Mouse (Mus musculus) hindbrain, embryonic 16.5 days (tissue): ENCODE measurements around the gene 1700018G05Rik. TPM values are rescaled to one million over a fixed set of nuclear protein-coding genes. Genes with fewer than 3 reads are reported as not detected.

Experiments
- ATAC-seq: fragments of 200-750 bp; cut with Nextera tagmentation; 2 replicates; pipeline ENCODE4 v1.8.0; 2017; ENCODE audit warnings: moderate TSS enrichment, moderate library complexity
- H3K27ac ChIP-seq: fragments of 300-500 bp; sonication (generic); 2 replicates; pipeline ENCODE4 v1.5.1; 2014; ENCODE audit warnings: low read depth, mild to moderate bottlenecking, control low read depth, low read length, moderate library complexity
- H3K27me3 ChIP-seq: fragments of 300-500 bp; sonication (generic); replicated peaks from 2 replicates; pipeline ENCODE4 v1.6.1; 2014; ENCODE audit warnings: low read length; ENCODE audit not compliant: control insufficient read depth, insufficient read depth
- H3K36me3 ChIP-seq: fragments of 300-500 bp; sonication (generic); 2 replicates; pipeline ENCODE4 v1.6.1; 2014; ENCODE audit warnings: mild to moderate bottlenecking, low read length, moderate library complexity, mixed read lengths; ENCODE audit not compliant: control insufficient read depth, insufficient read depth
- H3K4me1 ChIP-seq: fragments of 300-500 bp; sonication (generic); 2 replicates; pipeline ENCODE4 v1.6.1; 2014; ENCODE audit warnings: low read depth, low read length; ENCODE audit not compliant: control insufficient read depth, insufficient read depth
- H3K4me2 ChIP-seq: fragments of 300-500 bp; sonication (generic); 2 replicates; pipeline ENCODE4 v1.6.1; 2014; ENCODE audit warnings: mild to moderate bottlenecking, low read length, control low read depth, moderate library complexity
- H3K4me3 ChIP-seq: fragments of 300-500 bp; sonication (generic); 2 replicates; pipeline ENCODE4 v1.5.1; 2014; ENCODE audit warnings: mild to moderate bottlenecking, low read length, control low read depth, moderate library complexity
- H3K9ac ChIP-seq: fragments of 300-500 bp; sonication (generic); 2 replicates; pipeline ENCODE4 v1.6.1; 2014; ENCODE audit warnings: low read depth, mild to moderate bottlenecking, control low read depth, low read length, moderate library complexity
- H3K9me3 ChIP-seq: fragments of 300-500 bp; sonication (generic); 2 replicates; pipeline ENCODE4 v1.6.1; 2014; ENCODE audit warnings: mild to moderate bottlenecking, low read length, moderate library complexity; ENCODE audit not compliant: control insufficient read depth
- WGBS: fragments of 180-500 bp; shearing (Covaris S2); extraction: QIAGEN DNeasy Blood & Tissue Kit; methylation state at CpG from one replicate; pipeline ENCODE4 v1.1.7; 2014; 5-methylcytosine and 5-hydroxymethylcytosine counted together
- polyA plus RNA-seq: library from polyadenylated mRNA; unstranded; fragments of >200 nt; fragmentation: Nextera tagmentation; extraction: Ambion mirVana; gene quantifications from 2 replicates; pipeline ENCODE4 v1.2.1, GENCODE M21; 2015

1700018G05Rik gene
- polyA plus RNA-seq, 1 experiment from 2014 or later: not detected

DNA sequence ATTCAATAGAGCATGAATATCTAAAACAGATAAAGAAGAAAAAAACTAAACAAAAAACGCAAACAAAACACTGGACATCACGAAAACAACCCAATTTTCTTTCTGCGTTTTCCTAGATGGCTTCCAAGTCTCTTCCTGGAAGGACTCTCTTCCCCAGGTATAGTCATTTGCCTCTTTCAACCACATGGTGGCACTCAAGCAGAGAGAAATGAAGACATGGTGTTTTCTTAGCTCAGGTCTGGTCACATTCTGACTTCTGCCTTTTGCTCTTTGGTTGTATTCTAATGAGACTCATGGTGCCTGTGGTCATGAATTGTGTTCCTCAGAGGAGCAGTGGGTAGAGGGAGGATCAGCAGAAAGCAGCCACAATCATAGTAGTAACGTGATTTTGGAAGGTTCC lies 30.7 kb downstream of the 1700018G05Rik start:
- Histone ChIP-seq H3K27me3 (peaks cover 2% of the 10 kb centered on the region; the same call in 1 of the 2 replicates), H3K4me3 (no peak overlapping the region), H3K4me2 (no peak overlapping the region), H3K9me3 (no peaks in the 10 kb centered on the region), H3K36me3 (no peaks in the 10 kb centered on the region), H3K9ac (no peak overlapping the region), H3K4me1 (no peaks in the 10 kb centered on the region), H3K27ac (no peak overlapping the region)
- no peak; the same call in 1 of the 2 replicates for ATAC-seq
- 28% methylated on average over 4 of the region's 4 CpGs for WGBS

GRCm38 (mm10) chrX:102960581-102960980 lies 32.4 kb downstream of the 1700018G05Rik start:
- Histone ChIP-seq H3K4me3 (no peak overlapping the region), H3K27me3 (peaks cover 2% of the 10 kb centered on the region; the same call in 1 of the 2 replicates), H3K9ac (no peak overlapping the region), H3K27ac (no peak overlapping the region), H3K9me3 (no peaks in the 10 kb centered on the region), H3K4me2 (no peak overlapping the region), H3K4me1 (no peaks in the 10 kb centered on the region), H3K36me3 (no peaks in the 10 kb centered on the region)
- 57% methylated on average over 2 of the region's 2 CpGs for WGBS
- no peak for ATAC-seq

Other genes starting within 250 kb of the 1700018G05Rik start
- not detected in 2 replicates for gene Gm3880, start 241.4 kb upstream of the 1700018G05Rik start, polyA plus RNA-seq
- gene Gm9112, start 220.7 kb upstream of the 1700018G05Rik start, polyA plus RNA-seq: not detected in 2 replicates
- gene Dmrtc1b, start 220.5 kb upstream of the 1700018G05Rik start, polyA plus RNA-seq: not detected in 2 replicates
- not detected in 2 replicates for gene Dmrtc1c1, start 125.4 kb upstream of the 1700018G05Rik start, polyA plus RNA-seq
- gene Dmrtc1c2, start 73.8 kb upstream of the 1700018G05Rik start, polyA plus RNA-seq: not detected in 2 replicates
- gene 1700031F05Rik, start 60.4 kb upstream of the 1700018G05Rik start, polyA plus RNA-seq: not detected in 2 replicates
- 2.0 and 2.1 TPM in 2 replicates for gene Dmrtc1a, start 19.7 kb upstream of the 1700018G05Rik start, polyA plus RNA-seq
- not detected in 2 replicates for gene 1700011M02Rik, start 19.5 kb upstream of the 1700018G05Rik start, polyA plus RNA-seq